Mouse (Mus musculus) liver, postnatal 0 days (tissue): ENCODE data around the gene Prdm10. TPM values are rescaled to one million over a fixed set of nuclear protein-coding genes. Genes with fewer than 3 reads are reported as not detected.

Experiments used
- ATAC-seq: fragments of 200-750 bp; cut with Nextera tagmentation; 2 replicates; pipeline ENCODE4 v1.8.0; 2017; ENCODE audit warnings: mild to moderate bottlenecking, moderate library complexity
- DNase-seq: peaks from one replicate; pipeline ENCODE4 v3.0.0-alpha.2; 2016
- H3K27ac ChIP-seq: fragments of 300-500 bp; sonication (generic); 2 replicates; pipeline ENCODE4 v1.5.1; 2014; ENCODE audit warnings: antibody characterized with exemption, moderate library complexity, mild to moderate bottlenecking, low read depth
- H3K27me3 ChIP-seq: fragments of 300-500 bp; sonication (generic); 2 replicates; pipeline ENCODE4 v1.6.1; 2014; ENCODE audit warnings: low read length, control low read depth, mixed read lengths; ENCODE audit not compliant: insufficient read depth
- H3K36me3 ChIP-seq: fragments of 300-500 bp; sonication (generic); replicated peaks from 2 replicates; pipeline ENCODE4 v1.6.1; 2014; ENCODE audit warnings: mild to moderate bottlenecking, control low read depth, low read length, moderate library complexity, mixed read lengths; ENCODE audit not compliant: insufficient read depth
- H3K4me1 ChIP-seq: fragments of 300-500 bp; sonication (generic); 2 replicates; pipeline ENCODE4 v1.6.1; 2014; ENCODE audit warnings: antibody characterized with exemption, mild to moderate bottlenecking, control low read depth; ENCODE audit not compliant: insufficient read depth
- H3K4me2 ChIP-seq: fragments of 300-500 bp; sonication (generic); 2 replicates; pipeline ENCODE4 v1.6.1; 2014; ENCODE audit warnings: low read depth, mild to moderate bottlenecking, low read length, moderate library complexity, mixed read lengths
- H3K4me3 ChIP-seq: fragments of 300-500 bp; sonication (generic); 2 replicates; pipeline ENCODE4 v1.5.1; 2014; ENCODE audit warnings: low read depth, low read length
- H3K9ac ChIP-seq: fragments of 300-500 bp; sonication (generic); replicated peaks from 2 replicates; pipeline ENCODE4 v1.6.1; 2014; ENCODE audit warnings: mild to moderate bottlenecking, moderate library complexity
- H3K9me3 ChIP-seq: fragments of 300-500 bp; sonication (generic); 2 replicates; pipeline ENCODE4 v1.6.1; 2016; ENCODE audit warnings: mild to moderate bottlenecking, control low read depth, low read length, mixed read lengths
- CTCF ChIP-seq: sonication (generic); IDR thresholded peaks from 2 replicates; pipeline ENCODE4 v1.5.1; 2016; ENCODE audit warnings: antibody characterized with exemption, low read depth
- EP300 ChIP-seq: IDR thresholded peaks from 2 replicates; pipeline ENCODE4 v1.6.1; 2016; ENCODE audit warnings: antibody characterized with exemption, low read depth, mild to moderate bottlenecking
- WGBS: fragments of 180-500 bp; shearing (Covaris S2); extraction: QIAGEN DNeasy Blood & Tissue Kit; methylation state at CpG from one replicate; pipeline ENCODE4 v1.1.7; 2014; ENCODE audit not compliant: insufficient replicate concordance; 5-methylcytosine and 5-hydroxymethylcytosine counted together
- polyA plus RNA-seq: library from polyadenylated mRNA; unstranded; fragments of >200 nt; fragmentation: Nextera tagmentation; extraction: Ambion mirVana; gene quantifications from 2 replicates; pipeline ENCODE4 v1.2.1, GENCODE M21; 2015

Prdm10 gene
- polyA plus RNA-seq, 1 experiment from 2014 or later: 1.5 TPM

- 41% methylated on average over 4 of the region's 4 CpGs for WGBS
- Histone ChIP-seq H3K4me2 (no peak overlapping the region), H3K9ac (no peak overlapping the region), H3K27me3 (no peaks in the 10 kb centered on the region), H3K36me3 (no peaks in the 10 kb centered on the region), H3K4me3 (no peak overlapping the region), H3K9me3 (no peaks in the 10 kb centered on the region), H3K4me1 (peaks cover 19% of the 10 kb centered on the region), H3K27ac (peak overlapping the region; percentile 31; the same call in 1 of the 2 replicates)
- peak; percentile 96 for TF ChIP-seq EP300
- no peak for TF ChIP-seq CTCF
- no peak for DNase-seq
- ATAC-seq: peak; percentile 92
Measured at GRCm38 (mm10) chr9:31272160-31272559, 8.2 kb upstream of the Prdm10 start.

- TF ChIP-seq EP300: no peak
- TF ChIP-seq CTCF: no peak
- DNase-seq (no peak), ATAC-seq (no peak)
- 81% methylated on average over 7 of the region's 7 CpGs for WGBS
- H3K4me3 ChIP-seq: no peak overlapping the region
- H3K36me3 ChIP-seq: no peaks in the 10 kb centered on the region
- H3K27me3 ChIP-seq: no peaks in the 10 kb centered on the region
- peak overlapping the region; percentile 99 for H3K27ac ChIP-seq
- H3K4me2 ChIP-seq: no peak overlapping the region
- no peaks in the 10 kb centered on the region for H3K9me3 ChIP-seq
- peaks cover 23% of the 10 kb centered on the region for H3K4me1 ChIP-seq
- H3K9ac ChIP-seq: no peak overlapping the region
Measured at GRCm38 (mm10) chr9:31278651-31279050, 1.7 kb upstream of the Prdm10 start.

- Histone ChIP-seq H3K9ac (peak overlapping the region; percentile 99), H3K9me3 (no peaks in the 10 kb centered on the region), H3K27me3 (no peaks in the 10 kb centered on the region), H3K4me3 (peak overlapping the region; percentile 96), H3K36me3 (no peaks in the 10 kb centered on the region), H3K4me2 (peak overlapping the region; percentile 87), H3K27ac (peak overlapping the region; percentile 99), H3K4me1 (peaks cover 23% of the 10 kb centered on the region)
- 59% methylated on average over 2 of the region's 2 CpGs for WGBS
- DNase-seq (no peak), ATAC-seq (no peak)
- TF ChIP-seq CTCF (no peak), EP300 (no peak)
Measured at GRCm38 (mm10) chr9:31279306-31279705, 1.0 kb upstream of the Prdm10 start.

GRCm38 (mm10) chr9:31279885-31280365 lies 413 bp upstream of the Prdm10 start:
- DNase-seq (peak; percentile 88), ATAC-seq (peak; percentile 72)
- H3K4me3 ChIP-seq: peak overlapping the region; percentile 96
- no peaks in the 10 kb centered on the region for H3K9me3 ChIP-seq
- H3K4me2 ChIP-seq: peak overlapping the region; percentile 87
- TF ChIP-seq CTCF: no peak
- TF ChIP-seq EP300: peak; percentile 34; the same call in 1 of the 2 replicates
- H3K27me3 ChIP-seq: no peaks in the 10 kb centered on the region
- peak overlapping the region; percentile 99 for H3K27ac ChIP-seq
- H3K36me3 ChIP-seq: no peaks in the 10 kb centered on the region
- H3K9ac ChIP-seq: peak overlapping the region; percentile 99
- 0% methylated on average over 25 of the region's 25 CpGs for whole genome bisulfite sequencing
- peaks cover 23% of the 10 kb centered on the region for H3K4me1 ChIP-seq

DNA sequence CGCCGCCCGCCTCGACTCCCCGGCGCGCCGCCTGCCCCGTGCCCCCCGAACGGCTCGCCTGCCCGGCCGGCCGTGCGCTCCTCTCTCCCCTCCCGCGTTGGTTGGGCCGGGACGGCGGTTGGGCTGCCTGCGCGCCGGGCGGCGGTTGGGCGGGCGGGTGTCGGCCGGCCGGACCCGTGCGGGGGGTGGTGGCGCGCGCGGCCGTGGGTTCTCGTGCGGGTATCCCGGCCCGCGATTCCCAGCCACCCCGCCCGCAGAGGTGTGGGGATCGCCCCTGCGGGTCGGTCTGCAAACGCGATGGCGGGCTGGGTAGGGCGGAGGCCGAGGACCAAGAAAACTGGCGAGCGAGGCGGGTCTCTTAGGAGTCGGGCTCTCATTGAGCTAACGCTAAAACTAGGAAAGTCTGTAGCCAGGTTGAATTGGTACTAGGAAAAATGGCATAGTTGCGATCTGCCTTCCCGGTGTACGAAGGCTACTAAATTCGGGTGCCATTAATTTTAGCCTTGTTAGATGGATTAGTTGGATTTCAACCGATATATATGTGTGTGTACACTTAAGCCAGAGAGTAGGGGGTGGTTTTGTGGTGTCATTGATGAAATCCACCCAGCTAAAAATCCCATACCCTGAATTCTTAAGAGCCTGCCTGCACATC lies 799 bp downstream of the Prdm10 start:
- H3K27ac ChIP-seq: peak overlapping the region; percentile 99
- peak overlapping the region; percentile 96 for H3K4me3 ChIP-seq
- H3K9ac ChIP-seq: peak overlapping the region; percentile 99
- H3K4me1 ChIP-seq: peaks cover 23% of the 10 kb centered on the region
- DNase-seq (peak; percentile 87), ATAC-seq (peak; percentile 67)
- H3K27me3 ChIP-seq: no peaks in the 10 kb centered on the region
- under 1% methylated on average over 49 of the region's 63 CpGs for WGBS
- H3K4me2 ChIP-seq: peak overlapping the region; percentile 87
- H3K36me3 ChIP-seq: no peaks in the 10 kb centered on the region
- H3K9me3 ChIP-seq: no peaks in the 10 kb centered on the region
- TF ChIP-seq CTCF (no peak), EP300 (no peak)

GRCm38 (mm10) chr9:31281663-31282015 lies 1.3 kb downstream of the Prdm10 start:
- Histone ChIP-seq H3K27me3 (no peaks in the 10 kb centered on the region), H3K4me1 (peaks cover 23% of the 10 kb centered on the region), H3K27ac (peak overlapping the region; percentile 99), H3K4me2 (peak overlapping the region; percentile 87), H3K4me3 (peak overlapping the region; percentile 96), H3K9ac (peak overlapping the region; percentile 99), H3K36me3 (no peaks in the 10 kb centered on the region), H3K9me3 (no peaks in the 10 kb centered on the region)
- ATAC-seq (no peak), DNase-seq (peak; percentile 56)
- TF ChIP-seq EP300 (peak; percentile 17; the same call in 1 of the 2 replicates), CTCF (0 out of 2 replicates have a peak, but pooled peaks have one; percentile 10)
- WGBS: 7% methylated on average over 11 of the region's 11 CpGs
